Mouse (Mus musculus): ENCODE data around the gene Gm42906.

The Gm42906 gene

GRCm38 (mm10) chr5:151394690-151395089 is 33.3 kb downstream of the Gm42906 start:
- no peak for DNase-seq (ENCODE audit: low read depth, low spot score)

- no peak for DNase-seq (ENCODE audit: low read depth, low spot score)
Observed at GRCm38 (mm10) chr5:151393821-151394662, 33.9 kb downstream of the Gm42906 start.

GRCm38 (mm10) chr5:151389827-151390226 is 38.1 kb downstream of the Gm42906 start:
- DNase-seq (ENCODE audit: low read depth, low spot score) = no peak

GRCm38 (mm10) chr5:151379896-151380295 is 48.1 kb downstream of the Gm42906 start:
- no peak for DNase-seq (ENCODE audit: low read depth, low spot score)

- DNase-seq (ENCODE audit: low read depth, low spot score) = no peak
Observed at GRCm38 (mm10) chr5:151379210-151379609, 48.8 kb downstream of the Gm42906 start.

- no peak for DNase-seq (ENCODE audit: low read depth, low spot score)
Observed at GRCm38 (mm10) chr5:151376931-151377330, 51.0 kb downstream of the Gm42906 start.

GRCm38 (mm10) chr5:151374825-151375224 is 53.1 kb downstream of the Gm42906 start:
- DNase-seq (ENCODE audit: low read depth, low spot score) = no peak

GRCm38 (mm10) chr5:151371130-151371529 is 56.8 kb downstream of the Gm42906 start:
- no peak for DNase-seq (ENCODE audit: low read depth, low spot score)

GRCm38 (mm10) chr5:151369306-151369721 is 58.6 kb downstream of the Gm42906 start:
- DNase-seq (ENCODE audit: low read depth, low spot score) = no peak

GRCm38 (mm10) chr5:151368395-151369190 is 59.4 kb downstream of the Gm42906 start:
- peak; percentile 100 for DNase-seq (ENCODE audit: low read depth, low spot score)

- DNase-seq (ENCODE audit: low read depth, low spot score) = peak; percentile 26
Observed at GRCm38 (mm10) chr5:151367881-151368394, 60.0 kb downstream of the Gm42906 start.

- DNase-seq (ENCODE audit: low read depth, low spot score) = no peak
Observed at GRCm38 (mm10) chr5:151367317-151367716, 60.6 kb downstream of the Gm42906 start.

- DNase-seq (ENCODE audit: low read depth, low spot score) = no peak
Observed at GRCm38 (mm10) chr5:151363343-151364000, 64.5 kb downstream of the Gm42906 start.

- DNase-seq (ENCODE audit: low read depth, low spot score) = no peak
Observed at GRCm38 (mm10) chr5:151349616-151350015, 78.3 kb downstream of the Gm42906 start.

GRCm38 (mm10) chr5:151348418-151348817 is 79.5 kb downstream of the Gm42906 start:
- DNase-seq (ENCODE audit: low read depth, low spot score) = no peak

- no peak for DNase-seq (ENCODE audit: low read depth, low spot score)
Observed at GRCm38 (mm10) chr5:151346626-151347025, 81.3 kb downstream of the Gm42906 start.

GRCm38 (mm10) chr5:151344737-151345136 is 83.2 kb downstream of the Gm42906 start:
- no peak for DNase-seq (ENCODE audit: low read depth, low spot score)

- DNase-seq (ENCODE audit: low read depth, low spot score) = no peak
Observed at GRCm38 (mm10) chr5:151333686-151334085, 94.3 kb downstream of the Gm42906 start.

GRCm38 (mm10) chr5:151333191-151333594 is 94.8 kb downstream of the Gm42906 start:
- no peak for DNase-seq (ENCODE audit: low read depth, low spot score)

GRCm38 (mm10) chr5:151315804-151316597 is 112.0 kb downstream of the Gm42906 start:
- DNase-seq (ENCODE audit: low read depth, low spot score) = peak; percentile 5

GRCm38 (mm10) chr5:151300286-151300685 is 127.7 kb downstream of the Gm42906 start:
- no peak for DNase-seq (ENCODE audit: low read depth, low spot score)
